Comparison of ENCODE assay signal across 30 mouse cellular contexts in genomic region chr8:11892756-11893155, GRCm38 (mm10). TPM values are rescaled to one million over a fixed set of nuclear protein-coding genes. Genes with fewer than 3 reads are reported as not detected.
"Had no signal": no experiment of that assay in that cellular context is flagged by ENCODE, and none has a peak within 500 bp of the region (broad histone marks: within the 10 kb centered on the region; RNA-seq: fewer than 3 reads in every experiment).

No protein-coding gene starts in this region.

- DNase-seq: kidney, postnatal 10 days; kidney, postnatal 36 days; layer of hippocampus, postnatal 36 days; liver, embryonic 13.5 days; lung, adult 2 months; lung, postnatal 14 days; lung, postnatal 4 days; retina, postnatal 1 day; right cerebral cortex, postnatal 25 days; spleen, adult 18-20 months; thymus, adult 2 months; thymus, postnatal 14 days; thymus, postnatal 4 days had no signal

- H3K27me3 ChIP-seq: kidney, embryonic 15.5 days; liver, embryonic 13.5 days; midbrain, embryonic 12.5 days; midbrain, embryonic 15.5 days; stomach, embryonic 15.5 days had no signal

- H3K36me3 ChIP-seq: kidney, embryonic 15.5 days; liver, embryonic 13.5 days; midbrain, embryonic 12.5 days; midbrain, embryonic 15.5 days; neural tube, embryonic 13.5 days; stomach, embryonic 15.5 days had no signal

- H3K9me3 ChIP-seq: kidney, embryonic 15.5 days; liver, embryonic 13.5 days; midbrain, embryonic 12.5 days; midbrain, embryonic 15.5 days; neural tube, embryonic 13.5 days; stomach, embryonic 15.5 days had no signal

- H3K27ac ChIP-seq: kidney, embryonic 15.5 days; left cerebral cortex, adult 2 months; liver, embryonic 13.5 days; midbrain, embryonic 12.5 days; midbrain, embryonic 15.5 days; neural tube, embryonic 13.5 days; stomach, embryonic 15.5 days had no signal

- H3K9ac ChIP-seq: kidney, embryonic 15.5 days; liver, embryonic 13.5 days; midbrain, embryonic 12.5 days; midbrain, embryonic 15.5 days; neural tube, embryonic 13.5 days; stomach, embryonic 15.5 days had no signal

- H3K4me2 ChIP-seq: kidney, embryonic 15.5 days; liver, embryonic 13.5 days; midbrain, embryonic 12.5 days; midbrain, embryonic 15.5 days; neural tube, embryonic 13.5 days; stomach, embryonic 15.5 days had no signal

- ATAC-seq: midbrain, embryonic 15.5 days had no signal

- H3K4me1 ChIP-seq: kidney, embryonic 15.5 days; liver, embryonic 13.5 days; stomach, embryonic 15.5 days had no signal

- H3K4me3 ChIP-seq: kidney, embryonic 15.5 days; left cerebral cortex, adult 2 months; liver, embryonic 13.5 days; midbrain, embryonic 12.5 days; midbrain, embryonic 15.5 days; myocyte; neural tube, embryonic 13.5 days; stomach, embryonic 15.5 days had no signal

RNA-seq across cellular contexts. Expression of gene Tex29, which starts 52.5 kb away (rescaled TPM):
- total RNA-seq: left cerebral cortex, postnatal 10 days; left cerebral cortex, postnatal 36 days; liver, adult 2 months; megakaryocyte progenitor cell, adult 5-6 weeks; megakaryocyte-erythroid progenitor cell, adult 5-6 weeks; monocyte, adult 5-6 weeks; neutrophil, adult 5-6 weeks had no signal
- polyA plus RNA-seq: kidney, embryonic 15.5 days; limb, embryonic 11.5 days; liver, adult 2 months; liver, embryonic 13.5 days; liver, embryonic 16.5 days; lung, adult 2 months; lung, embryonic 16.5 days; myocyte; stomach, embryonic 15.5 days; thymus, adult 2 months had no signal
